Mouse (Mus musculus) layer of hippocampus, postnatal 36 days (tissue): ENCODE data around the gene Chrna3. TPM values are rescaled to one million over a fixed set of nuclear protein-coding genes. Genes with fewer than 3 reads are reported as not detected.

Experiments
- DNase-seq, 2 experiments: peaks; one replicate each; pipeline ENCODE4 v3.0.0; 2022
- total RNA-seq, 2 experiments: library from RNA; stranded (reverse); gene quantifications; 2 replicates each; pipeline ENCODE4 v1.2.3; 2021

The Chrna3 gene
- under 1 TPM; 0.33 to 0.37 TPM for total RNA-seq

GRCm38 (mm10) chr9:55026275-55026663, at the start of gene Chrna3:
Chrna3 (minus strand) TSS chr9:55026562.
- no peak for DNase-seq

DNA sequence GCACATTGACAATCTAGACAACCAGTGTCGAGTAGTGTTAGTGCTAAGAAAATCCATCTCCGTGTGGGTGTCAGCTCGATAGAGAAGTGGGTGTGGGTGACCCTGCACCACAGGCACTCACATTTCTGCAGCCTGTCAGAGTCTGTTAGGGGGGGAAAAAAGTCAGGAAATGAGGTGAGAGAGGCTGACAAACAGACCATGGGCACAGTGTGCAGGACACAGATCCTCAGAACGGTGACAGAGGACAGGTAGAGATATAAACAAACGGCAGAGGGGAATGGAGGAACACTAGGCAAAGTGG, 41.6 kb upstream of the Chrna3 start:
- no peak for DNase-seq

GRCm38 (mm10) chr9:55067260-55067964, 41.0 kb upstream of the Chrna3 start:
- DNase-seq: peak; percentile 13 to 39

DNA sequence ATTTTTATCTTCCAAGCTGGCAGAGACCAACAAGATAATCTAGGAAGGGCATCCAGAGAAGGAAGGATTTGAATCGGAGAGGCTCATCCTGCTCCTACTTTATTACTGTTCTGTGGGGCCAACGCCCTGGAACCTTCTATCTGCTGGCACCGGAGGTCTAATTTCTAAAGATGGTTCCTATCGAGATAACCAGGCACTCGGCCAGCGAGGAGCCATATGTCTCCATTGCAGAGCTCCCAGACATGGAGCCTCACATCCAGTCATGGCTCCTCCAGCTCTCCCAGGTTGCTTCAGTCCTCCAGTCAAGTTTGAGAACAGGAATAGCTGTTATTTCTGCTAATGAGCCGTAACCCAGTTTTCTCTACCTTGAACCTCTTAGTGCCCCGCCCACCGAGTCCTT, 38.9 kb upstream of the Chrna3 start:
- no peak for DNase-seq

DNA sequence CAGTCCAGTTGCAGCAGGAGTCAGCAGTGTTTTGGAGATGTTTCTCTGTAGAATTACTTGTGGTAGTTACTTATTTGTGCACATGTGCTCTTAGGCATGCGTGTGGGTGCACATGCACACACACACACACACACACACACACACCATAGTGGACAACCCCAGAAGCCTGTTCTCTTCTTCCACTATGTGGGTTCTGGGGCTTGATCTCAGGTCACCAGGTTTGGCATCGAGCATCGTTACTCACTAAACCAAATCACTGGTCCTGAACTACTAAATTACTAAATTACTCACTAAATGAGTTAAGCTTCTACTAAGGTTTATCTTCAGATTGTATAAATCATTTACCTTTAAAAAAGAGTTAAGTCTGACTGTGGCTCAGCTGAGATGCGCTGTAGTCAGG, 31.7 kb upstream of the Chrna3 start:
- no peak for DNase-seq

GRCm38 (mm10) chr9:55055386-55055930, 29.1 kb upstream of the Chrna3 start:
- no peak for DNase-seq

DNA sequence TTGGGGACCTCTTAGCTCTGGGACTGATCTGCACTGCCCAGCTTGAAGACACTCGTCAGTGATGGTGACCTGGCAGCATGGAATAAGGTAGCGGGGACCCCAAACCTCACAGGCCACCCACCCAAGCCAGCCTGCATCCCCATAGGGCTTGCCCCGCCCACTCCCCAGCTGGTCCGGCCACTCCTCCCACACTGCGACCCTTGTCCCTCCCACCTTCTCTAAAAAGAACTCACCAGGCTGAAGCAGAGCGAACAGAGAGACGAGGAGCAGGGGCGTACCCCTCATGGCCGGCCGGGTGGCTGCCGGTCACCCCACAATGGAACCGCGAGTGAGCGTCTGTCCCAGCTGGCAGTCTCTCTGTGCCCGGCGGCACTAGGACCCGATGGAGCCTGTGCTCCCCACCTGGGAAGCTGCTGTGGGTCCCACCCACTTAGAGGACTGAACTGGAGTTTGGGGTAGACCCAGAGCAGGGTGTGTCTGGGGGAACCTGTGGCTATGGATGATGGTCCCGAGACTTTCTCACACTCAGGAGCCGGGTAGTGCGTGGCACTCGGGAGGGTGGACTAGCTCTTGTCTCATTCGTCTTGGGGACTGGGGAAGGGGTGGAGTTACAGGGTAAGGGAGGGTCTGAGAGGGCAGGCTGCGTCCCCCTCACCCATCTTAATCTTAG, 22.0 kb upstream of the Chrna3 start, which contains the start of gene Chrnb4:
Gene Chrnb4, minus strand, starts transcription at position 569 of the 670 bp plus-strand sequence.
- DNase-seq: no peak

DNA sequence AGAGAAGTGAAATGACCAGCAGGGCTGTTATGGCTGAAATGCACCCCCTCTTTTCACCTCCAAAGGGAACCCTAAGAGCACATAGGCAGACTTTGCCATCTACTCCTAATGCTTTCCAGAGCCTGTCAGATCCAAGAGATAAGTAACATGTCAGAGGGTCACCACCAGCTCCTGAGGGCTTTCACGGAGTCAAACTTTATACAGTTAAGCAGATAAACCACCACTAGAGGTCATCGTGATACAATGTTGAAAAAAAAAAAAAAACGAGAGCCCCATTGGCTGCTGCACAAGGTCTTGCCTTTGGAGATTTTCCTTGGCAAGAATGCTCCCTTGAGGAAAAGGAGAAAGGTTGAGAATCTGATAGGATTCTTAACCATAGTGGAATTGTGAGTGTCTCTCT, 20.4 kb upstream of the Chrna3 start:
- DNase-seq: no peak

GRCm38 (mm10) chr9:55045001-55045400, 18.6 kb upstream of the Chrna3 start:
- DNase-seq: no peak

- DNase-seq: no peak
These were observed 17.3 kb upstream of the Chrna3 start for GRCm38 (mm10) chr9:55043688-55044087.

- DNase-seq: peak; percentile 6 to 23
These were observed 15.0 kb upstream of the Chrna3 start for GRCm38 (mm10) chr9:55041389-55041788.

DNA sequence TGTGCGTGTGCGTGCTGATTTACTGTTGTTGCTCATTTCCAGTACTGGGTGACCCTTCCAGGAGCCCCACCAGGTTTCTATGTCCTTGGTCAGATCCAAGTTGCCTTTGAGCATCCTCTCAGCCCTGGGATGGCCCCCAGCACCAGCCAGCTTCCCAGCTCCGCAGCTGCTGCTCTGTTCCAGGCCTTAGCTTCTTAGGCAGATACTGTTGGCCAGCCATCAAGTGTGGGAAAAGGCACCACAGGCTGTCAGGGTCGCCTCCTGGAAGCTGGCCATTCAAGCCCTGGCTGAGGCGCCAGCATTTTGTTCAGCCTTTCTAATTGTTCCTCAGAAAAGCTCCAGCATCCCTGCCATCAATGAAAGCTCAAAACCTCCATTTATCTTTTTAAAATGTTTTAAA, 13.6 kb upstream of the Chrna3 start:
- DNase-seq: no peak

- no peak for DNase-seq
These were observed 12.6 kb upstream of the Chrna3 start for GRCm38 (mm10) chr9:55038948-55039347.

DNA sequence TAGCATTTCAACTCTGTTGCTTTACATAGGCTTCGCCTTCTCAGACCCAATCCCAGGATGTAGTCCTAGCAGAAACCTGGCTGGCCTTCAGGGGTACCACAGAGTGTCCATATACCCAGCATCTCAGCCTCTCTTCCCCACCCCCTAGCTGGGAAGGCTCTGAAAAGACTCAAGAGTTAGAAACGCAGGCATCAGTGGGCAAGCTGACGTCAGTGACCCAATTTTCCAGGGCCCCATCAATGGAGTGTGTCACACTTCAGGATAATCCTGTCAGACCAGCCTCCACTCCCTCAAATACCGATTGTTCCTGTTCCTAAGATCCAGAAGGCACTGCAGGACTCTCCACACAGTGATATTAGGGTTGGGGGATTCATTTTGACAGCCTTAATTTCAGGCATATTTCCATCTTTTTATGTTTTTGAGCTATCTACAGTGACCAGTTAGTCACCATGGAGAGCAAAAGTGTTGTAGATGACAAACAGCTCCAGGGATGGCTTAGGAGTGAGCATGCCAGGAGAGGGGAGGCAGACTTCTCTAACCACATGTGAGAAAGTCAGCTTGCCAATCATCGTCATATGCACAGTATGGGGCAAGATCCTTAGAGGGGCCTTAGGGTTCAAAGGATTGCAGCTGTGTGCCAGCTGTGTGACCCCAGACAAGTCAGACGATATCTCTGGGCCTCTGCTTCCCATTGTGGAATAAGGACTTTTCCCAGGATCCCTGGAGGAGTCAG, 5.2 kb upstream of the Chrna3 start:
- no peak for DNase-seq

GRCm38 (mm10) chr9:55025534-55026274, 658 bp downstream of the Chrna3 start:
- no peak for DNase-seq

- peak; percentile 54 to 72 for DNase-seq
These were observed 2.3 kb downstream of the Chrna3 start for GRCm38 (mm10) chr9:55023902-55024583.

GRCm38 (mm10) chr9:55023326-55023725, 3.0 kb downstream of the Chrna3 start:
- no peak for DNase-seq

DNA sequence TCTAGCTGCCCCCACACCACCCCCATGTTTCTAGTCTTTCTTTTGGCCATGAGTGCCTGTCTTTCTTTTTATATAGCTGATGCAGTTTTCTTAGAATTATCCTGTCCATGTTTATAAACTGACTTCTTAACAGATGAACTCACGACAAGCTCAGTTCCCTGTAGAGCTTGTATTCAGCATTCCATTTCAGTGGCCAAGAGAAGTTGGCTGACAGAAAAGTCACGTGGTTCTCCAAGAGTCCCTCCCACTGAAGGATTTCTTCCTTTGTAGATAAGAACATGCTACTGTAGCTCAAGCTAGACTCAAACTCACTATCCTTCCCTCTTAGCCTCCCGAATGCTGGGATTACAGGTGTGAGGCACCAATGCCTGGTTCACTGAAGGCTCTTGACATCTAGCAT, 9.4 kb downstream of the Chrna3 start:
- DNase-seq: no peak

- DNase-seq: no peak
These were observed 15.6 kb downstream of the Chrna3 start for GRCm38 (mm10) chr9:55010588-55011350.

DNA sequence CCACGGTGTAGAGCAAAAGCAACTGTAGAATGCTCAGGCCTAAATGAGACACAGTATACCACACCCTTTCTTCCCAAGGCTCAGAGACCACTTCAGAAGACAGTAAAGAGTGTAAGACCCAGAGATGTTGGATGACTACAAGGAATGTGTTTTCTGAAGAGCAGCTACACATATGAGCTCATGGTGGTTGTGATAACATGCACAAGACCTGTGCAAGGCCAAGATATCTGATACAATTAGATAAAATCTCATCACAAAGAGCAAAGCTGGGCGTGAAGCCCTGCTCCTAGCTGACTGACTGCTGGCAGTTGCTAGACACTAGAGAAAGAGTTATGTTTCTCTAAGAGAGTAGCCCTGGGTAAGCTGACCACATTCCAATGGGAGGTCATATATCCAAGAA, 16.7 kb downstream of the Chrna3 start:
- DNase-seq: no peak

DNA sequence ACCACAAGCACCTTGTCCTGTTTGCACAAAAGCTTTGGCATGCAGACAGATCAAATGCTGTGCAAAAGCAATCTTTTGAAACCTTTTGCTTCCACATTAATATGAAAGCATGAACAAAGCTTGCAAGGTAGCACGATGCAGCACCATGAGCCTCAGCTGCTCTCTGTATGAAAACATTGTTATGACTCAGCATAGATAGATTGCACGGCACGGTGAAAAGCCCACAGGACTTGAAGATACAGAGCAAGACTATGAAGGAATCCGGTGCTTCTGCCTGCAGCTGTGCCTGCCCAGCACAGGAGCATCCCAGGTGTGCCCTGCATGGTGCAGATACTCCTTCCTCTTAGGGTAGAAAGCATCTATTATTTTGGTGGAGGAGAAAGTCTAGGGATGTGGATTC, 22.8 kb downstream of the Chrna3 start:
- DNase-seq: no peak
